29 mouse cellular contexts compared by ENCODE assay signal in the genomic region with DNA sequence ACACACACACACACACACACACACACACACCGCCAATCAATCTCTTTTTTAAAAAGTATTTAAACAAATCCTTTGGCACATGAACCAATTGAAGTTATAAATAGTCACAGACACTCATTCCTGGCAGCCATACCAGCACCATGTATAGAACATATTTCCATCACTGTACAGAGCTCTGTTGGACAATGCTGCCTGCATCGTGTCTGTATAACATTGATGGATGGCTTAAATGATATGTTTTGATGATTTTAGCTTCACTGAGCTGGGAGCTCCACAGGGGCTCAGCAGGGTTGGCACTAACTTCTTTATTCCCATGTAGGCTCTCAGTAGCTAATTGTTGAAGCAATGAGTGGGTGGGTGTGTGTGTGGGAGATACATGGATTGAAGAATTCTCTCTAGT. TPM values are rescaled to one million over a fixed set of nuclear protein-coding genes. Genes with fewer than 3 reads are reported as not detected.
"Had no signal": no experiment of that assay in that cellular context is flagged by ENCODE, and none has a peak within 500 bp of the region (broad histone marks: within the 10 kb centered on the region; RNA-seq: fewer than 3 reads in every experiment).

No protein-coding gene starts in this region.

- H3K9ac ChIP-seq: heart, embryonic 12.5 days; hindbrain, embryonic 12.5 days; hindbrain, embryonic 14.5 days; kidney, embryonic 15.5 days; limb, embryonic 12.5 days; liver, embryonic 13.5 days; liver, embryonic 15.5 days had no signal

- DNase-seq: gastrocnemius, adult 2 months; gastrocnemius, postnatal 10 days; gastrocnemius, postnatal 25 days; heart, postnatal 10 days; heart, postnatal 4 days; kidney, adult 11 months; kidney, adult 2 months; kidney, adult 9 months; kidney, postnatal 14 days; kidney, postnatal 36 days; layer of hippocampus, adult 9-11 months; layer of hippocampus, postnatal 36 days; liver; liver, embryonic 13.5 days had no signal

- H3K9me3 ChIP-seq: hindbrain, embryonic 12.5 days; kidney, embryonic 15.5 days; limb, embryonic 10.5 days; liver, embryonic 15.5 days had no signal

- H3K4me1 ChIP-seq: kidney, embryonic 15.5 days; limb, embryonic 10.5 days; liver, embryonic 13.5 days; liver, embryonic 15.5 days had no signal

- H3K4me2 ChIP-seq: heart, embryonic 12.5 days; hindbrain, embryonic 12.5 days; hindbrain, embryonic 14.5 days; kidney, embryonic 15.5 days; limb, embryonic 12.5 days; liver, embryonic 11.5 days; liver, embryonic 13.5 days; liver, embryonic 15.5 days had no signal

- H3K4me3 ChIP-seq: gastrocnemius, adult 2 months; heart, embryonic 10.5 days; heart, embryonic 12.5 days; hindbrain, embryonic 10.5 days; hindbrain, embryonic 12.5 days; kidney, embryonic 15.5 days; limb, embryonic 10.5 days; limb, embryonic 12.5 days; liver, embryonic 13.5 days; liver, embryonic 15.5 days had no signal

- ATAC-seq: hindbrain, embryonic 16.5 days; inflammation-experienced regulatory T-cells, adult 6 months; intestine, embryonic 16.5 days had no signal

- H3K27me3 ChIP-seq: heart, embryonic 12.5 days; hindbrain, embryonic 12.5 days; kidney, embryonic 15.5 days; limb, embryonic 12.5 days; liver, embryonic 13.5 days; liver, embryonic 15.5 days had no signal

- H3K36me3 ChIP-seq: heart, embryonic 10.5 days; heart, embryonic 12.5 days; hindbrain, embryonic 10.5 days; hindbrain, embryonic 12.5 days; kidney, embryonic 15.5 days; limb, embryonic 10.5 days; limb, embryonic 12.5 days; liver, embryonic 13.5 days; liver, embryonic 15.5 days had no signal

- H3K27ac ChIP-seq: gastrocnemius, adult 2 months; heart, embryonic 10.5 days; hindbrain, embryonic 12.5 days; hindbrain, embryonic 14.5 days; kidney, embryonic 15.5 days; kidney, postnatal 0 days; limb, embryonic 10.5 days; limb, embryonic 12.5 days; liver, embryonic 13.5 days; liver, embryonic 15.5 days had no signal

RNA-seq across cellular contexts. Expression of a gene that starts 11.9 kb away (rescaled TPM):
- total RNA-seq: granulocyte monocyte progenitor cell, adult 5-6 weeks had no signal
- polyA plus RNA-seq: inflammation-experienced regulatory T-cells, adult 6 months had no signal
